Mouse (Mus musculus): ENCODE data around the gene Dnajc6.

Dnajc6 gene

DNA sequence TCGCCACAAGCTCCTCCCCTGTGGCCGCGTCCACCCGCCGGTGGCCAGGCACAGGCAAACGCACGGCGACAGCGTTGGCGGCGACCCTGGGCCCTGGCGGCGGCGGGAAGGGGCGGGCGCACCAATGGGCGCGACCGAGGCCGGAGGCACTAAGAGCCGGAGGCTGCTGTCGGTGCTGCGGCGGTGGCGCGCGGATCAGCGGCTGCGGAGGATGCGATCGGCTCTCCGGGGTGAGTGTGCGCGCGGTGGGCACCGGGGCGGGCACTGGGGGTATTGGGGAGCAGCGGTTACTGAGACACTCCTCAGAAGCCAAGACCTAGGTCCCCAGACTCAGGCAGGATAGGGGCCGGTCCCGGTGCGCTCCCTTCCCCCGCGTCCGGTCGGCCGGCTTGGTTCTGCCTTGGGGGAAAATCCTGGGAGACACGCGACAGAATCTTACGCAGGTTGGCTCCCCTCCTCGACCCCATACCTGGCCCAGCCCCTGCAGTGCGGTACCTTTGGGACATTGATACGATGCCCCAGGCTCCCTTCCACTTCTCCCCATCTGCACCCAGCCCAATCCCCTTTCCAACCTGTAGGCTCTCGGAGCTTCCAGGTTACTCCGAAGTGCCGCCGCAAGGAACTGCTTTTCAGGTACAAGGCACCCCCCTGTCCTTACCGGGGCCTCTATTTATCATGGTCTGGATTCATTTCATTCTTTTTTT lies at the start of gene Dnajc6:
TSS of gene Dnajc6 (plus strand) at position 115 of the 704 bp plus-strand sequence.
- peak; percentile 72 for DNase-seq (ENCODE audit: low read depth, low spot score)

DNA sequence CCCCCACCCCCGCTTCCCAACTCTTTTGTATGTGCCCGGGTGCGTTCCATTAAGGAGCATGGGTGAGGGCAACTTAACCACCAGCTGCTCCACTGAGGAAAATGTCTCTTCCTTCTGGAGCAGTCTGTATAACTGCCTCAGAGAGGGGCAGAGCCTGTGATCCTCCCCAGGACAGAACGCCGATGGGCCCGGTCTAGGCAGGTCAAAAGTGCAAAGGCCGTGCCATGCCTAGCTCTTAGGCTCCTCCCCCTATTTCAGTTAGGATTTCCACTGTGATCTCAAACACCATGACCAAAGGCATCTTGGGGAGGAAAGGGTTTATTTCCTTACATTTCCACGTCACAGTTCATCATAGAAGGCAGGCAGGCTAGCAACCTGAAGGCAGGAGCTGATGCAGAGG lies 47.7 kb upstream of the Dnajc6 start:
- DNase-seq (ENCODE audit: low read depth, low spot score) = peak; percentile 49

DNA sequence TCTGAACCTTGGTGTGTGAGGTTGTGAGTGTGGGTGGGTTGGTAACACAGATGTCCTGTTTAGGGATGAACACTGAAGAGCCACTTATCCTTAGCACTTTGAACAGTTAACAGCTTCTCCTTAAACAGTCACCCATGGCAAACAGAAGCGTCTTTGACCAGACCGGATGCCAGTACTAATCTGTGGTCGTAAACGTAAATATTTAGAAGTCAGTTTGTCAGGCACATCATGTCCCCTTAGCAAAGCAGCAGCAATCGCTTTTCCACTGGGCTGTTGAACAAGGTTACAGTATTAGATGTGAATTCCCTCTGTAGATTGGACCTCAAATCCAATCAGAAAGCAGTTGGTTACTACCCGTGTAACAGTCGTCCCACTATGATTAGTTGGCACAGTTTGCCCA lies 47.1 kb upstream of the Dnajc6 start:
- no peak for DNase-seq (ENCODE audit: low read depth, low spot score)

DNA sequence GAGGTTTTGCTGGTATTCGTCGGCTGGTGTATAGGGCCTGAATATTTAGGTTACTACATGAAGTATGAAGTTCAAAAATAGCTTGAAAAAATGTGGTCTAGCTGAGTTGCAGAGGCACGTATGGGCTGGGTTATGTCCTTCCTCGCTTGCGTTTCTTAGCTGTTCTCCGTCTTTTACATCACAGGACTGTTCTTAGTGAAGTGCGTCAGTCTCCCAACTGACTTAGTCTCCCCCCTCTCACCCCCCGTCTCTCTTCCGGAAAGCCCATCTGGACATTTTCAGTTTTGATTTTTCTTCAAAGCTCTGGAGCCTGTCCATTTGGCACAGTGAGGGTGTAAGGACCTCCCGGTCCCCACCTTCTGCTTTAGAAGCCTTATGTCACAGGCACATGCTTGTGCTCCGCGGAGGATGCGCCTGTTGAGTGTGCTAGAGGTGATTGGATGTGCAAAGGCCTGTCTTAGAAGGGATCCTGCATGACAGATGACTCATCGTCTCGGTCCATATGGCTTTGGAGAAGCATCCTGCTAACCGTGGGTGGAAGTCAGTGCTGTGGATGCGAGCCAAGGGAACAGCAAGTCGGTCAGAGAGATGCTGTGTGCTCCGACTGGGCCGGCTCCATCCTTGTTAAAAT lies 46.2 kb upstream of the Dnajc6 start:
- no peak for DNase-seq (ENCODE audit: low read depth, low spot score)

DNA sequence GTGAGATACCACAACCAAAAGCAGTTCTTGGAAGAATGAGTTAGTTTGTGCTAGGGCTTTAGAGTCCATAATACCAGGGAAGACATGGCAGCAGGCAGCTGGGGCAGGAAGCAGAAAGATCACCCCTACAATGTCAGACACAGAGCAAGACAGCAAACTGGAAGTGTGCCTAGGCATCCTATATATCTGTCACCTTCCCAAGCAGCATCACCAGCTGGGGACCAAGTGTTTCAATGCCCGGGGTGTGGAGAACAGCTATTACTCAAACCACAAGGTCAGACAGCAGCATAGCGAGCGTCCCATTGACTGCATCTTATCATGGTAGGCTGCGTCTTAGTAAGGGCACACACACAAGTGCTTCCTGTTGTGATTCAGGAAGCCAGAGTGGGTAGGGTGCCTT lies 45.4 kb upstream of the Dnajc6 start:
- DNase-seq (ENCODE audit: low read depth, low spot score) = no peak

DNA sequence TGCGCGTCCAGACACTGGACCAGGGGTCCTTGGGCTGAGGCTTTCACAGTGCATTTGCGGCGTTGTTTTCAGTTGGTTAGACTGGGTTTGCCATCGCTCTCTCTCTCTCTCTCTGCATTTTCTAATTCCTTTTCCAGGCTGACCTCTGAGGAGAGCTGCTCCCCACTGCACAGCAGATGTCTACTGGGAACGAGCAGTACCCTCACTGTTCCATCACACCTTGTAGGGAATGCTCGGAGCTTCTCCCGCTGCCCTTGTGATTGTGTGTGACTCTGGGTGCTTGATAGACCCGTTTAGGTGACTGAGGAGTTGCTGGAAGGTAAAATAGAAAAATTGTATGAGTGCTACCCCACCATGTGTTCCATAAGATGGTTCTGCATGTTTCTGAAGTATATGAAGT lies 43.6 kb upstream of the Dnajc6 start:
- no peak for DNase-seq (ENCODE audit: low read depth, low spot score)

DNA sequence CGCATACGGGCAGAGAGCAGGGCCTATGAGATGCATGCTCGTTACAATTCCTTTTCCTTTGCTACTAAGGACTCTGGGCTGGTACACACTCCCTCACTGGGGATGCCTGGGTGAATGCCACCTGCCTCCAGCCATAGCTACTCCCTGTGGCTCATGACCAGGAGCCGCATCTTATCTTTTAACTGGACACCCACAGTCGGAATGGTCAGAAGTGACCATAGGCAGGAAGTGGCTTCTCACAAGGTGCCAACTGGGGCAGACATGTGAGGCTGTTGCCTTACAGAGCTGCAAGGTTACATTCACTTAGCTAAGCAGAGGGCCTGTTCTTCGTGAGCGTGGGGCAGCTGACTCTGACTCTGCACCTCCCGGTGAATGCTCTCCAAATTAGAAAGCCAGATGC lies 39.3 kb upstream of the Dnajc6 start:
- DNase-seq (ENCODE audit: low read depth, low spot score) = no peak

DNA sequence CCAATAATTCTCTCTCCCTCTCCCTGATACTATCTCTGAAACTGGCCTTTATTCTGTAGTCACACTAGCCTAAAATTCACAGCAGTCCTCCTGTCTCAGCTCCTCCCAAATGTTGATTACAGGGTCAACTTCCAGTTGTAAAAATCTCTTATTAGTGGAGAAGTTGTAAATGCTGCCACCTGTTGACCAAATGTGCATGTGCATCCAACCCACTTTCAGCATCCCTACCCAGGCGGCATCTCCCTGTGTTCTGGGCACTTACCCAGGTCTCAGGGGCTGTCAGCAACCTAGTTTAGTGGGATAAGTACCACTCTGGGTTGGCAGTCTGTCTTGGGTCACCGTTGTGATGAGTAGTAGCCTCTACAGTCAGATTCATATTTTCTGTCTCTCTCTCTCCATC lies 38.1 kb upstream of the Dnajc6 start:
- peak; percentile 77 for DNase-seq (ENCODE audit: low read depth, low spot score)

DNA sequence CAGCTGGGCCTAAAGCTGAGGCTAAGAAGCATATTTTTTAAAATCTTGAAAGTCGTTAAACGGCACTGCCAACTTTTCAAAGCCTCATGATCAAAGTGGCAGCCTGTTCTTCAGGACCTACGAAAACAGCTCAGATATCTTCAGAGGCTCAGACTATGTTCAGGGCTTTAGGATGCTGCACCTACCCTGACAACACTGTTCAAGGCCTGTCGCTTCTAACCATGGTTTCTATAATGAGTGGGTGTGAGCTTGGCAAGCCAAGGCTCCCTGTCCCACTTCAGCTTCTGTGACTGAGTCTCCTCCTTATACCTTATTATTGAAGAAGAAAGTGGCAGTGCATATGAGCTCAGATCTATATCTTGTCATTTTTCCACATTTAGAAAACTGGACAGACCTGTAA lies 37.1 kb upstream of the Dnajc6 start:
- no peak for DNase-seq (ENCODE audit: low read depth, low spot score)

DNA sequence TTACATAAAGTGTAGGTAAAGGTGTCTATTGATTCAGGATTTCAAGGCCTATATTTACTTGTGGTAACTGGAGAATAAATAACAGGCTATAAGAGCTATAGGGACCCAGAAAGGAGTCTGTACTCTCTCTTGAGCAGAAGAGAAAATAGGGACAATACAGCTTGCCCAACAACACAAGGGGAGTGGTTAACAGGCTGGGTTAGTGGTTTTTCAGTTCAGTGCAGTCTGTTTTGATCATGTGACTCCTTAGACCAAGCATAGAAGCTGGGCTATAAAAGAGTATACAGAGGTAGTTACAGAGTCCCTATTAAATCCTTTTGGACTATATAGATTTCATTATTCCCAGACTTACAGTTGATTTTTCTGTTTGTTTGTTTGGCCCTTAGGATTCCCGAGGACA lies 36.3 kb upstream of the Dnajc6 start:
- DNase-seq (ENCODE audit: low read depth, low spot score) = no peak

DNA sequence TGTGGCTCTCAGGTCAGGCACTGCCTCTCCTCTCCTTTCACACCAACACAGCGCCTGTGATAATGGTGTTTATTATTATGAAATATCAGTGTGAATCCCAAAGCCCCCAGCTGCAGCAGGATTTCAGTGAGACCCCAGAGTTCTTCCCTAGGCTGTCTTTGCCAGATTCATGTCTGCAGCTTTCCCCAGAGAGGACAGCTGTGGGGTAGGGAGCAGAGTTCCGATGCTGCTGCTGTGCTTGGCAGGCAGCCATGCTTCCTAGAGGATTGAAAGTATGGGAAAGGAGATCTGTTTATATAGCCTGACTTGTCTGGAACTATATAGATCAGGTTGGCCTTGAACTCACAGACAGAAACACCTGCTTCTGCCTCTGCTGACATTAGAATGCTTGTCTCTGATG lies 34.4 kb upstream of the Dnajc6 start:
- DNase-seq (ENCODE audit: low read depth, low spot score) = no peak

DNA sequence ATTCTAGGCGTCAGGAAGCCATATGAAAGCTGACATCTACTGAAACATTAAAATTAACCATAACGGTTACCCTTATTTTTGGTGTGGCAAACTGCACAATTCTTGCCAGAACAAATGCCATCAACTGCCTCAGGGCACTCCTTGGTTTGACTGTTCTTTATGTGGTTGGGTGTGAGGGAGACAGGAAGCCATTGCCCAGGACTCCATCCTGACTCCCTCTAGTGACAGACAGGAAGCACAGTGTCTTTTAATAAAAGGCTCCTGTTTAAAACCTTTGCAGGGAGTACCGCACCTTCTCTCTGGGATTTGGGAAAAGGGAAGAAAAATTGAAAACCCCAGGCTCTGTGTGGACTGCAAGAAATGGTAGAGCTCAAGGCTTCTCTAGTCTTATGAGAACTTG lies 30.2 kb upstream of the Dnajc6 start:
- peak; percentile 55 for DNase-seq (ENCODE audit: low read depth, low spot score)

DNA sequence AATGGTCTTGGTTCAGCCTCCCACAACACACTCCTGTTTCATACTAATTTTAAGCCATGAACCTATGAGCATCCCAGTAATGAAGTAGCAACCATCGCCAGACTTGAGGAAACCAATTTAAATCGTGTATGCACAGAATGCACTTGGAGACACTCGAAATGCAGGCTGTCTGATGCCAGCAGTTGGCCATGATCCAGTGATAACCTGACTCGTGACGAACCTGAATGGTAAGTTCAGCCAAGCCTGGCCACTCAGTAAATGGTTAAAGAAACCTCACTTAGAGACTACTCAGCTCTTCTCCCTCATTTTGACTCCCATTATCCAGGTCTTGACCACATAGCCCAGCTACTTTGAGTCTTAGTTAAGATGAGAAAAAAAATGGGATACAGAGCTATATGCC lies 27.2 kb upstream of the Dnajc6 start:
- DNase-seq (ENCODE audit: low read depth, low spot score) = no peak

DNA sequence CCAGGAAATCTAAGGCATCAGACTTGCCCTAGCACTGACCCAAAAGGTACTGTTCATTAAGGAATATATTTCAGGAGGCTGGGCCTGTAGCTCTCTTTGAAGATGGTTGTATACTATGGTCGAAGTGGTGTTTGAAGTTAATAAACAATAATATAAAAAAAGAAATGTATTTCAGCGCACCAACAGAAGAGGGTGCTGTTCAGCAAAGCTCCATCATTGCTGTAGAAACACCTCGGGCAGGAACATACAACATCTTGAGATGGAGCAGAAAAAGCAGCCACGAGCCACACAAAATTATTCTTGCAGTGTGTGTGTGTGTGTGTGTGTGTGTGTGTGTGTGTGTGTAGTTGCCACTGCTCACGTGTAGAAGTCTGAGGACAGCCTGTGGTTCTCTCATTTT lies 25.9 kb upstream of the Dnajc6 start:
- no peak for DNase-seq (ENCODE audit: low read depth, low spot score)

DNA sequence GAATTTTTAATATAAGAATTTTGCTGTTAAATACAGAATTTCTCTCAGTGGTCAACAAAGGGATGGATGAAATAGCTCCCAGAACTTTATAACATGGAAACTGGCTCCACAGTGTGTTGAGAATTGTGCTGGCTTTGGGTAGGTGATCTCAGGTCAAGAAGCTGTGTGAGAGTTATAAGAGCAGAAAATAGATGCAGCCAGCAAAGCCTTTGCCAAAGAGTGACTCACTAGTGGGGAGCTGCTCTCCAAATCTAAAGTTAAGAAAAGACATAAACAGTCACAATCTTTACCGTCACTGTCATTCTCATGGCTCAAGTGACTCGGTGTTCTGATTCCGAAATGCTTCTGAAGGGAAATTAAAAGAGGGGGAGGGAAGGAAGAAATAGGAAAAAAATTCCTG lies 23.7 kb upstream of the Dnajc6 start:
- DNase-seq (ENCODE audit: low read depth, low spot score) = no peak

DNA sequence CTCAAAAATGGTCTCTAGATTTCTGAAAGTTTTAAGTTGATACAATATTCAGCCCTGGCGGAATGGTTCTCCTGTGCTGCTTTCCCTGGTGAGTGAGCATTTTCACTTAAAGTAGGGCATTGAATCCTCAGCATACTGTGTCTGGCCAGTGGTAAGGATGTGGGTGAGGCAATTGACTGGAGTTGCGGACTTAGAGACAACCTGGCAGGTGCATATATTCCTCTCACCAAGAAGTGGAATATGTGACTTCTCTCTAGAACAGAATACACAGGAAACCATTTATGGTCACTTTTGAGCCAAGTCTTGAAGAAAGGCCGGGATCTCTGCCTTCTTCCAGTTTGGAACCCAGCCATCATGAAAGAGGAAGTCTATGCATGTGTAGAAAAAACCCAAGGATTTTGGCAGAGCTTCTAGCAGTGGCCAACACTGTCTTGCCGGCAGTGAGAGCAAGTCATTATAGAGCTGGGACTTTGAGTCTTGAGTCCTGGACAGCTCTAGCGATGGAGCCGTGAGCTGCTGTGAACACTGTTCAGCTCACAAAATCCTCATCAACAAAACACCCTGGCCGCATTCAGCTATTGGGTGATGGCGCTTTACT lies 6.0 kb upstream of the Dnajc6 start:
- DNase-seq (ENCODE audit: low read depth, low spot score) = no peak

DNA sequence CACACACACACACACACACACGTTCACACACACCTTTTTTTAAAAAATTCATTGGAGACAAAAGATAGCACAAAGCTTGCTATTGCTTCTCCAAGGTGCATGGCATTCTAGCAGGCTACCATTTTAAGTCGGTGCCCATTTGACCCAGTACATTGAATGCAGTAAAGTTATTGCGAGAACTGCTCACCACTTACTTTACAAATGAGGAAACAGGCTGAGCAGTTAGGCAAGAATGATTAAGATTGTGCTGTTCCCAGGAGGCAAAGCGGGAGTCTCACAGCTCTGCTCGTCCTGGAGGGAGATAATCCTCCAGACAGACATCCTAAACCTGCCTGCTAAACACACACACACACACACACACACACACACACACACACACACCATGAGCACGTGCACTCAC lies 4.7 kb upstream of the Dnajc6 start:
- no peak for DNase-seq (ENCODE audit: low read depth, low spot score)

DNA sequence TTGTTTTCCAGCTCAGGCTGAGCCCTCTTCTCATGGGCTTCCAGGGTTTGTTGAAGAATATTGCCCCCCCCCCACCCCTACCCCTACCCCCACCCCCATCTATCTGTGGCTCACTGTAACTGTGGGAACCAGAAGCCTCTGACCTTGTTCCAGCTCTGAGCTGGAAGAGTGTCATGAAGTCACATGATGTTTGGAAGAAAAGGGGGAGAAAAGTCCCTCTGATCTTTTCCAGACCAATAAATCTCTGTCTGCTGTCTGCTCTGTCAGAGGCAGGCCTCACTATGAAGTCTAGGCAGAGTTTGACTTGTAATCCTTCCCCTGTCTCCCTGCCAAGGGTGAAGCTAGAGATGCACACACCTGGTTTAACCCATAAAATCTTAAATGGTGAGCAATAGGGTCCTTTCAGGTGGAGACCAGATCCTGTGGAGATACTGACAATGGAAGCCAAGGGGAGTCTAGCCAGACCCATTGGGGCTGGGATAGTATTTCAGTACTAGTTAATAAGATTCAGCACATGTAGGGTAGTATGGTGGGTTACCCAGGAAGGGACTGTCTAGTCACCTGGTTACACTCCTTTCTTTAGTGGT lies 2.7 kb upstream of the Dnajc6 start:
- DNase-seq (ENCODE audit: low read depth, low spot score) = peak; percentile 66

DNA sequence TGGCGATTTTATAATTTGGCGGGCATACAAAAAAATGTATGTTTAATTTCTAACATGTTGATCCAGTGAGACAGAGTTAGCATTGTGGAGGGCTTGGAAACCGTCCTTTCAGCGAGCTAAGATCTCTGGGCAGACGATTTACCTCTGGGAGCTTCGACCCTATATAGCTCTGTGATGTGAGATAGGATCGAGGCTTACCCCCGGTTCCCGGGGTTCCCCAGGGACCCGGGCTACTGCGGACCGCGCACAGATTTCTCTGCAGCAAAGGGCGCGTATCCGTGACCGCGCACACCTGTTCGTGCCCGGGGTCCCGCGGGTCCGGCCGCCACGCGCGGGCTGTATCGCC lies 287 bp upstream of the Dnajc6 start:
- no peak for DNase-seq (ENCODE audit: low read depth, low spot score)

DNA sequence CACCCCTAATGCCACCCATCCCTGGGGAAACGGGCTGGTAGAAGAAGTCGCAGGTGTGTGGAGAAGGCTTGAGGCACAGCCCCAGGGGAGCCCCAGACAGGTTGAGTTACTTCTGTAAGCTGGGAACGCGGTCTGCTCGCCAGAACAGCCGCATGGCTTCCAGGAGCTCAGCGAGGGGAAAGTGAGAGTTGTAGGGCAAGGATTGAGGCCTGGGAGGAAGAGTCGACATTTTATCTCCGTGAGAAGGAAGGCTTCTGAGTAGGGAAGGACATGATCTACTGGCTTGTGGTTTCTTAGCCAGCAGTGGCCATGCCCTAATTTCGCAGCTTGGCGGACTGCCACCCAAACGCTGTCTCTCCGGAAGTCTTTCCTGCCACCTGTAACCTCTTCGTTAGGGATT lies 888 bp downstream of the Dnajc6 start:
- peak; percentile 34 for DNase-seq (ENCODE audit: low read depth, low spot score)

DNA sequence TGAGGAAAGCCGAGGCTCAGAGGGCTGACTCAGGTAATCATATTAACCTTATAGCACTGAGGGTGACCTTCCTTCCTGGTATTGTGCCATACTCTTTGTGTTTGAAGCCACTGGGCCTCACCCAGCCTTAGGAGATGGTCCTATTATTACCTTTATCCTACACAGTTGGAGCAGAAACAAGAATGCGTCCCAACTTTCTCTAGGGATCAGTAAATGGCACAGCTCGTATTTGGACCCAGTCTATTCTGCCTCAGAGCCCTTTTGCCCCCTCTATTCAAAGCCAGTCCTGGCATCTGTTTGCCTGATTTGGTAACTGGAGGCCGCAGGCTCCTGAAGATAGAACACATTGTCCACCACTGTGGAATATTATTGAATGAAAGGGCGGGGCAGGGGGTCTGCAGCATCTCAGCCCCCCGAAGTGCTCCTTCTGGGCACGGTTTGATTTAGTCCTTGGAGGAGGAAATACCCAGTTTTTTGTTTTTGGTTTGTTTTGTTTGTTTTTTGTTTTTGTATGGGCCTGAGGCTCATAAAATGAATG lies 8.1 kb downstream of the Dnajc6 start:
- DNase-seq (ENCODE audit: low read depth, low spot score) = no peak

DNA sequence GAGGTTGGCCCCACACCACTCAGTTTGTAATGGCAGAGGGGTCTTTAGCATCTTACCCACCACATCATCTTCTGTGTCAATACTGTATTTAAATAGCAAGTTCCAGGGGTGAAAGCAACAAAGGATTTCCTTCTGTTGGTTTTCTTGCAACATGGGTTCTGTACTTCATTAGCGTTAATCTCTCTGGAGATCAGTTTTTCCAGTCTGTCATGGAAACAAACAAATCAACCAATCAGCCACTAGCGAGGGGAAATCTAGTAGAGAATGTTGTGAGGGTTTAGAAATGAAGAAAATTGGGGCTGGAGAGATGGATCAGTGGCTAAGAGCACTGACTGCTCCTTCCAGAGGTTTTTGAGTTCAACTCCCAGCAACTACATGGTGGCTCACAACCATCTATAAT lies 9.5 kb downstream of the Dnajc6 start:
- DNase-seq (ENCODE audit: low read depth, low spot score) = no peak

DNA sequence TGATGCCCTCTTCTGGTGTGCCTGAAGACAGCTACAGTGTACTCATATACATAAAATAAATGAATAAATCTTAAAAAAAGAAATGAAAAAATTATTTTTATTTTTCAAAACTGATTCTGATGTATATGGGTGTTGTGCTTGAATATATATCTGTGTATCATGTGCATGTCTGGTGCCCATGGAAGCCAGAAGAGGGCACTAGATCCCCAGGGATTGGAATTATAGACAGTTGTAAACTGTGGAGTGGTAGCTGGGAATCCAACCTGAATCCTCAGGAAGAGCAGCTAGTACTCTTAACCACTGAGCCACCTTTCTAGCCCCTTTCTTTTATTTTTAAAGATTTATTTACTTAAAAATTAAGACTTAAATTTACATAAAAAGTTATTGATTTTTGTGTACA lies 9.9 kb downstream of the Dnajc6 start:
- DNase-seq (ENCODE audit: low read depth, low spot score) = peak; percentile 26

All from ZHBTc4 (cell line).